Mouse (Mus musculus) heart, embryonic 13.5 days (tissue): Measurements from ENCODE around the gene Vmn1r84. TPM values are rescaled to one million over a fixed set of nuclear protein-coding genes. Genes with fewer than 3 reads are reported as not detected.

Experiments used
- ATAC-seq: fragments of 200-750 bp; cut with Nextera tagmentation; 2 replicates; pipeline ENCODE4 v1.8.0; 2017; ENCODE audit warnings: moderate TSS enrichment; ENCODE audit not compliant: insufficient number of reproducible peaks, low FRiP score, low TSS enrichment; ENCODE audit errors: extremely low read depth
- H3K27ac ChIP-seq: fragments of 300-500 bp; sonication (generic); replicated peaks from 2 replicates; pipeline ENCODE4 v1.5.1; 2015; ENCODE audit warnings: moderate library complexity, mild to moderate bottlenecking, inconsistent platforms
- H3K27me3 ChIP-seq: fragments of 300-500 bp; sonication (generic); replicated peaks from 2 replicates; pipeline ENCODE4 v1.6.1; 2015; ENCODE audit warnings: mild to moderate bottlenecking, inconsistent platforms
- H3K36me3 ChIP-seq: fragments of 300-500 bp; sonication (generic); 2 replicates; pipeline ENCODE4 v1.6.1; 2015; ENCODE audit warnings: mild to moderate bottlenecking, inconsistent platforms
- H3K4me1 ChIP-seq: fragments of 300-500 bp; sonication (generic); 2 replicates; pipeline ENCODE4 v1.6.1; 2015; ENCODE audit warnings: inconsistent platforms
- H3K4me2 ChIP-seq: fragments of 300-500 bp; sonication (generic); 2 replicates; pipeline ENCODE4 v1.6.1; 2015; ENCODE audit warnings: inconsistent platforms, mild to moderate bottlenecking, moderate library complexity
- H3K4me3 ChIP-seq: fragments of 300-500 bp; sonication (generic); 2 replicates; pipeline ENCODE4 v1.5.1; 2015; ENCODE audit warnings: moderate library complexity, mild to moderate bottlenecking, inconsistent platforms
- H3K9ac ChIP-seq: fragments of 300-500 bp; sonication (generic); 2 replicates; pipeline ENCODE4 v1.6.1; 2015; ENCODE audit warnings: inconsistent platforms, mild to moderate bottlenecking, moderate library complexity
- H3K9me3 ChIP-seq: fragments of 300-500 bp; sonication (generic); 2 replicates; pipeline ENCODE4 v1.6.1; 2016; ENCODE audit warnings: inconsistent platforms
- WGBS: fragments of 180-500 bp; shearing (Covaris S2); methylation state at CpG from one replicate; pipeline ENCODE4 v1.1.7; 2015; ENCODE audit warnings: mixed read lengths; 5-methylcytosine and 5-hydroxymethylcytosine counted together
- microRNA-seq: library from miRNA; unstranded; fragments of <30 nt; microRNA quantifications from one replicate; pipeline ENCODE4, GENCODE M21; 2016
- polyA plus RNA-seq: library from polyadenylated mRNA; unstranded; fragments of >200 nt; fragmentation: Nextera tagmentation; extraction: Ambion mirVana; gene quantifications from 2 replicates; pipeline ENCODE4 v1.2.1, GENCODE M21; 2015

Gene Vmn1r84
- polyA plus RNA-seq = not detected in 2 replicates

DNA sequence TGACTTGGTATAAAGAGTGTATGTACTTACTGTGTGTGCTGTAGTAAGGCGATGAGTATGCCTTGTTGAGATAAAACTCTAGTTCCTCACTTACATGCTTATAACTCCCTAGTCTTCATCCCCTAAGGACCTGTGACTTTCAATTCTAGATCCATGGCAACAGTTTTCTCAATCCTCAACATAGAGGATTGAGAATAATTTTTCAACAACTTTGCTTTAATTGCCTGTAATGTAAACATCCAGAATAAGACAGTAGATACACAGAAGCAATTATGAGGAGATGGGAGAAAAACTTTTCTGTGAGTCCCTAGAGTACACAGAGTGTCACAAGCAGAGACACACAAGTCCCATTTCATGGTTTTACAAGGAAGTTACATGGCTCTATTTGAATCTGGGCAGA lies at the start of gene Vmn1r84:
Gene Vmn1r84 (minus strand): TSS at position 101 of the 400 bp plus-strand sequence.
- H3K9ac ChIP-seq = no peak within 1 kb of the TSS
- no peak within 1 kb of the TSS for H3K4me2 ChIP-seq
- no peaks in the 10 kb centered on the region for H3K27me3 ChIP-seq
- H3K27ac ChIP-seq = no peak within 1 kb of the TSS
- peaks cover 17% of the 10 kb centered on the region; the same call in 1 of the 2 replicates for H3K9me3 ChIP-seq
- WGBS = 68% methylated on average over 1 of the region's 1 CpGs
- no peaks in the 10 kb centered on the region for H3K36me3 ChIP-seq
- no peaks in the 10 kb centered on the region for H3K4me1 ChIP-seq
- no peak for ATAC-seq
- no peak within 1 kb of the TSS for H3K4me3 ChIP-seq

DNA sequence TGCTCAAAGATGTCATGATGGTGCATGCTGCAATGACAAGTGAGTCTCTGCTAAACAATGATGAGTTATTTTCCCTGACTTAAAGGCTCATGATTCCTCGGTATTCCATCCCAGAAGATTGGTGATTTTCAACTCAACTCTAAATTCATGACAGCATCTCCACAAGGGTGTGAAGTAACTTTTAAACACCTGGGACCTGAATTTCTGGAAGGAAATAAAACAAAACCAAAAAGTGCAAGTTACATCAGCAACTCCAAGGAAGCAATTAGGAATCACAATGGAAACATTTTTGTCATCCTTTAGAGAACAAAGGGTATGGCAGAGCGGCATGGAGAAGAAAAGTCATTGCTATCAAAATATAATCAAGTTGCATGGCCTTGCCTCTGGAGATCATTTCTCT lies 39.7 kb downstream of the Vmn1r84 start, which contains the start of gene Vmn1r83:
Gene Vmn1r83 (minus strand): TSS at position 101 of the 400 bp plus-strand sequence.
- no peaks in the 10 kb centered on the region for H3K4me1 ChIP-seq
- H3K36me3 ChIP-seq = no peaks in the 10 kb centered on the region
- no peak within 1 kb of the TSS for H3K9ac ChIP-seq
- no peaks in the 10 kb centered on the region for H3K27me3 ChIP-seq
- no peak within 1 kb of the TSS for H3K27ac ChIP-seq
- H3K4me3 ChIP-seq = no peak within 1 kb of the TSS
- no peak within 1 kb of the TSS for H3K4me2 ChIP-seq
- H3K9me3 ChIP-seq = peaks cover 36% of the 10 kb centered on the region
- ATAC-seq = no peak
- 61% methylated on average over 2 of the region's 2 CpGs for WGBS

Small RNAs within 50 kb of the gene (microRNA-seq; reads per million reads assigned to microRNA genes)
- gene Gm23521 = not detected

Other genes with a start within 250 kb of the Vmn1r84 start
- not detected in 2 replicates for gene Vmn1r78, start 219.0 kb downstream of the Vmn1r84 start, polyA plus RNA-seq
- not detected in 2 replicates for gene Vmn1r79, start 198.0 kb downstream of the Vmn1r84 start, polyA plus RNA-seq
- gene Vmn1r80, start 180.0 kb downstream of the Vmn1r84 start, polyA plus RNA-seq = not detected in 2 replicates
- gene Vmn1r81, start 101.0 kb downstream of the Vmn1r84 start, polyA plus RNA-seq = not detected in 2 replicates
- gene Vmn1r82, start 68.8 kb downstream of the Vmn1r84 start, polyA plus RNA-seq = not detected in 2 replicates
- not detected in 2 replicates for gene Vmn1r83, start 39.8 kb downstream of the Vmn1r84 start, polyA plus RNA-seq
- 2.4 and 2.9 TPM in 2 replicates for gene Zfp551, start 53.5 kb upstream of the Vmn1r84 start, polyA plus RNA-seq
- gene Zfp606, start 109.0 kb upstream of the Vmn1r84 start, polyA plus RNA-seq = 13.2 and 13.9 TPM in 2 replicates
- not detected in 2 replicates for gene 2900092C05Rik, start 143.2 kb upstream of the Vmn1r84 start, polyA plus RNA-seq
- not detected in 2 replicates for gene Vmn2r53, start 239.5 kb upstream of the Vmn1r84 start, polyA plus RNA-seq